Mouse (Mus musculus): Measurements from ENCODE around the gene Rnf24. TPM values are rescaled to one million over a fixed set of nuclear protein-coding genes. Genes with fewer than 3 reads are reported as not detected.
A peak's percentile ranks its signal among the peaks of the same experiment; 100 is the strongest.
"Not testable (repeated sequence)": the region's sequence is repeated elsewhere in the genome, so short reads cannot be mapped to it uniquely, and the experiment has no call there.

Gene Rnf24
- polyA plus RNA-seq, 1 experiment from 2014 or later: 10.8 TPM

DNA sequence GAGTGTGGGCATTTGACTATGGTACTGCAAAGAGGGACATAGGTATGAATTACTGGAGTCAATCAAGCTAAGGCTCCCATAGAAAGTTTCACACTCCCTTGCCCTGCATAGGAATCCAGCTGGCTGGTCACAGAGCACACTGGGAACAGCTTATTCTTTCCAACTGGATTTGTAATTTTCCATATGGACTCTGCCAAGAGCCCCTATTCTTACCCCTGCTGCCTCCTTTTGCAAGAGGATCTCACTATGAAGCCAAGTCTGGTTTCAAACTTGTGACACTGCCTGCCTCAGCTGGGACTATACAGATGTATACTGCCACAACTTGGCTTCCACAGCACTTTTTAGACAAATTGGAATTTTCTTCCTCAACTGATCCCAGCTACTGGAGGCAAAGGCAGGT is 51.1 kb downstream of the Rnf24 start:
- H3K27me3 ChIP-seq: no peaks in the 10 kb centered on the region
- H3K27ac ChIP-seq: peak overlapping the region; percentile 39; the same call in 1 of the 2 replicates
- no peak overlapping the region for H3K4me3 ChIP-seq
- no peaks in the 10 kb centered on the region for H3K4me1 ChIP-seq
- H3K4me2 ChIP-seq: no peak overlapping the region
- H3K9me3 ChIP-seq: no peaks in the 10 kb centered on the region
- peaks cover 45% of the 10 kb centered on the region for H3K36me3 ChIP-seq
- ATAC-seq (ENCODE audit: insufficient number of reproducible peaks, insufficient read depth, low FRiP score, low TSS enrichment, low read depth): no peak
- H3K9ac ChIP-seq: no peak overlapping the region

DNA sequence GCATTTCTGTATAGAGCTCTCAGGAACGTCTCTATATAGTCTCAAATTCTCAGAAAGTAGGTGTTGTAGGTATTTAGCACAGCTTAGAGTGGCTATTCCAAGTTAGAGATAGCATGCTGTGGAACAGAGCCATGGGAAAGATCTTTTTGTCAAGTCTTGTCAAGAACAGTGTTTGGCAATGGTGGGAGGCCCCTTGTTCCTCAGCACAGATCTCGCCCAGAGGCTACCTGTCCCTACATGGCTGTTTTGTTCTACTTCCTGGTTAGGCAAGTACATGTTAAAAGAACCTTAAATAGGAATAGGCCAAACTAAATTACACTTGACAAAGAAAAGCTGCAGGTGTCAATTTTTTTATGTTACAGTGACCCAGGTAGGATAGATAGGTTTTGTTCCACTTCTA is 52.2 kb downstream of the Rnf24 start:
- Histone ChIP-seq H3K27ac (no peak overlapping the region), H3K36me3 (peaks cover 56% of the 10 kb centered on the region), H3K4me1 (no peaks in the 10 kb centered on the region), H3K4me3 (no peak overlapping the region), H3K9ac (no peak overlapping the region), H3K27me3 (no peaks in the 10 kb centered on the region), H3K4me2 (no peak overlapping the region), H3K9me3 (no peaks in the 10 kb centered on the region)
- 91% methylated on average over 2 of the region's 2 CpGs for WGBS
- no peak for ATAC-seq (ENCODE audit: insufficient number of reproducible peaks, insufficient read depth, low FRiP score, low TSS enrichment, low read depth)

DNA sequence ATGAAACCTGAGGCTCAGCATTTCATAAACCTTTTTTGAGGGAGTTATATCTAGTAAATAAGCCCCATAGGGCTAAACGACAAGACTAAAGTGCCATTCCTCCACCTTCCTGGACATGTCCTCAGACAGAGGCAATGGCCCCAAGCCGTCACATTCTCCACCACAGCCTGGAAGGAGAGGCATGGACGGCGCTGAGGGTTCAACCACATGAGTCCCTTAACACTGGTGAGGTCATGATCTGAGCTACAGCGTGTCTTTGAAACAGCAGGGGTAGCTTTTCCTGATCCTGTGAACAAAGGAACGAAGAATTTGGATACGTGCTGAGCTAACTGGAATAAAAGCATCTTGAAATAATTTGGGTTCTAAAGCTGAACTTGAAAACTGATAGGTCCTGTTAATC is 54.0 kb downstream of the Rnf24 start:
- ATAC-seq (ENCODE audit: insufficient number of reproducible peaks, insufficient read depth, low FRiP score, low TSS enrichment, low read depth); H3K9me3 ChIP-seq; H3K4me3 ChIP-seq; H3K27ac ChIP-seq; H3K9ac ChIP-seq; H3K4me2 ChIP-seq; H3K27me3 ChIP-seq; H3K4me1 ChIP-seq: not testable (repeated sequence)
- peaks cover 64% of the 10 kb centered on the region for H3K36me3 ChIP-seq
- 38% methylated on average over 7 of the region's 7 CpGs for WGBS

DNA sequence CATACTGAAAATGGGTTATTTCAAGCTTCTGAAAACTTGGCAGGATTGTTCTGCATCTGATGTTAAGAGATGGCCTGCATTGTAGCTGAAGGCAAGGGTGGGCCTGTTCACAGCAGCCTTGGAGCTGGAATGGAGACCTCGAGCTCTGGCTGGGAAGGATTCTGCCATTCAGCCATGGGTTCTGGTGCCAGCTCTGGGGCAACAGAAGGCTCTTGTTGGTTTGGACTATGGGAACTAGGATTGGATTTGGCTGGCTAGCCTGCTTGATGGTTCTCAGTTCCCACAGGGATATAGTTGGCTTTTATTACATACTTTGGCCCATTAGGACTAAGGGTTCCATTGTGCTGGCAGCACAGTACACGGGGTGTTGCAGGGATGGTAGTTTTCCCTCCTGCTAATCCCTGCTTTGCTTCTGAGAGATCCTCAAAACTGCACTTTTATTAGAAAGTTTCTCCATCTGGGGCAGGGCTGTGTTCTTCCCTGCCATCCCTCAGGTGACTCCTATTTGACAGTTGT is 55.9 kb downstream of the Rnf24 start:
- Histone ChIP-seq H3K4me2 (no peak overlapping the region), H3K27me3 (no peaks in the 10 kb centered on the region), H3K4me1 (no peaks in the 10 kb centered on the region), H3K27ac (no peak overlapping the region), H3K9me3 (no peaks in the 10 kb centered on the region), H3K36me3 (peaks cover 64% of the 10 kb centered on the region), H3K4me3 (no peak overlapping the region), H3K9ac (no peak overlapping the region)
- 92% methylated on average over 2 of the region's 2 CpGs for WGBS
- no peak for ATAC-seq (ENCODE audit: insufficient number of reproducible peaks, insufficient read depth, low FRiP score, low TSS enrichment, low read depth)

DNA sequence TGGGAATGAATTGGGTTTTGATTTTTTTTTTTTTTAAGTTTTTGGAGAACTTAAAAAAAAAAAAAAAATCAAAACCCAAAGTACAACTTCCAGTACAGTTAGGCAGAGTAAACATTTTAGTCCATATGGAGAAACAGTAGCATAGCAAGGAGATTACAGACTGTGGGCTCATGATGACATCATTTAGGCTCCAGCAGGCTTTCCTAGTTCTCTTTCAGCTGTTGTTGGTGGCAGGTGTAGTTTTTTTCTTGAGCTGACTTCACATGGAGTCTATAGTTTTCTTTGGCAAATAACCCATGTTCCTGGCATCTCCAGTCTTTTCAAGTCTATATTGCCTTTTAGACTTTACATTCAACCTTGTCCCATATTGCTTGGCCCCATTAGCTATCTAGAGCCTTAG is 62.0 kb downstream of the Rnf24 start:
- ATAC-seq (ENCODE audit: insufficient number of reproducible peaks, insufficient read depth, low FRiP score, low TSS enrichment, low read depth): no peak
- Histone ChIP-seq H3K4me1 (no peaks in the 10 kb centered on the region), H3K36me3 (peaks cover 69% of the 10 kb centered on the region), H3K4me3 (no peak overlapping the region), H3K27me3 (no peaks in the 10 kb centered on the region), H3K9ac (no peak overlapping the region), H3K4me2 (no peak overlapping the region), H3K9me3 (no peaks in the 10 kb centered on the region), H3K27ac (no peak overlapping the region)

DNA sequence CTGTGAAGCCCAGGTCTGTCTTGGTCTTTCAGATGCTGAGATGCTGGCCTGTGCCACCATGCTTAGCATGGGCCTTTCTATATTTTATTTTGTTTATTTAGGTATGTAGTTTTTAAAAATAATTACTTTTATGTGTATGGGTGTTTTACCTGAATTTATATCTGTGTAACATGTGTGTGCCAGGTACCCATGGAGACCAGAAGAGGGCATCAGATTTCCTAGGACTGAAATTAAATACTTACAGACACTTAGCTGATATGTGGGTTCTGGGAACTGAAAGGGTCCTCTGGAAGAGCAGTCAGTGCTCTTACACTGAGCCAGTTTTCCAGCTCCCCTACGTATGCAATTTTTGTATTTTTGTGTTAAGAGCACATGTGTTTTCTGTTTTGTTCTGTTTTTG is 66.4 kb downstream of the Rnf24 start:
- Histone ChIP-seq H3K9me3 (no peaks in the 10 kb centered on the region), H3K4me3 (no peak overlapping the region), H3K27me3 (no peaks in the 10 kb centered on the region), H3K4me1 (no peaks in the 10 kb centered on the region), H3K36me3 (peaks cover 60% of the 10 kb centered on the region), H3K9ac (no peak overlapping the region), H3K4me2 (no peak overlapping the region), H3K27ac (no peak overlapping the region)
- ATAC-seq (ENCODE audit: insufficient number of reproducible peaks, insufficient read depth, low FRiP score, low TSS enrichment, low read depth): no peak
- WGBS: 61% methylated on average over 1 of the region's 1 CpGs

DNA sequence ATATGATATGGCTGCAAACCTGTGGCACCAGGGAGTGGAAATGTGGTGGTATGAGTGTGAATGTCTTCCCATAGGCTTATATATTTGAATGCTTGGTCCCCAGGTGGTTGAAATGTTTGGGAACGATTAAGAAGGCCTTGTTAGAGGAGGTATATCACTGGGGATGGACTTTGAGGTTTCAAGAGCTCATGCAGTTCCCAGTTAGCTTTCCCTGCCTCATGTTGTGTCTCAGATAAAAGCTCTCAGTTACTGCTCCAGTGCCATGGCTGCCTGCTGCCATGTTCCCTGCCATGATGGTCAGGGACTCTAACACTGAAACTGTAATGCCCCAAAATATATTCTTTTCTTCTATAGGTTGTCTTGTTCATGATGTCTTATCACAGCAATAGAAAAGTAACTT is 71.1 kb downstream of the Rnf24 start:
- 82% methylated on average over 1 of the region's 1 CpGs for WGBS
- no peaks in the 10 kb centered on the region for H3K27me3 ChIP-seq
- no peak overlapping the region for H3K27ac ChIP-seq
- no peaks in the 10 kb centered on the region for H3K9me3 ChIP-seq
- H3K4me3 ChIP-seq: no peak overlapping the region
- no peak for ATAC-seq (ENCODE audit: insufficient number of reproducible peaks, insufficient read depth, low FRiP score, low TSS enrichment, low read depth)
- H3K36me3 ChIP-seq: peaks cover 68% of the 10 kb centered on the region
- no peak overlapping the region for H3K9ac ChIP-seq
- H3K4me1 ChIP-seq: no peaks in the 10 kb centered on the region
- no peak overlapping the region for H3K4me2 ChIP-seq

DNA sequence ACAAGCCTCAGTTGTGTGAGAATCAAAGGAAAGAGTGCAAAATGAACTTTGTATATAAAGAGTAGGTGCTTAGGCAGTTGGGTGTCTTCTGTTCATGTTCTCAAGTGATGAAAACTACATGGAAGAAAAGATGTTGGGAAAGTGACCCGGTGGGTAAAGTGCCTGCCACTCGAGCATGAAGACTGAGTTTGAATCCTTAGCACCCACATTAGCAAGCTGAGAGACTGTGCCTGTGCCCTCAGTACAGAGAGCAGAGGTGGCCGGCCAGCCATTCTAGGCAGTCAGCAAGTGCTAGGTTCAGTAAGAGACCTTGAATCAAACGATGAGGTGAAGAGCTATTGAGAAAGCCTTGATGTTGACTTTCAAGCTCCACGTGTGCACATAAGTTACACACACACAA is 76.0 kb downstream of the Rnf24 start:
- Histone ChIP-seq H3K4me1 (peaks cover 7% of the 10 kb centered on the region; the same call in 1 of the 2 replicates), H3K27ac (no peak overlapping the region), H3K9me3 (no peaks in the 10 kb centered on the region), H3K4me3 (no peak overlapping the region), H3K27me3 (no peaks in the 10 kb centered on the region), H3K36me3 (peaks cover 71% of the 10 kb centered on the region), H3K4me2 (no peak overlapping the region), H3K9ac (no peak overlapping the region)
- WGBS: 93% methylated on average over 5 of the region's 5 CpGs
- ATAC-seq (ENCODE audit: insufficient number of reproducible peaks, insufficient read depth, low FRiP score, low TSS enrichment, low read depth): no peak

DNA sequence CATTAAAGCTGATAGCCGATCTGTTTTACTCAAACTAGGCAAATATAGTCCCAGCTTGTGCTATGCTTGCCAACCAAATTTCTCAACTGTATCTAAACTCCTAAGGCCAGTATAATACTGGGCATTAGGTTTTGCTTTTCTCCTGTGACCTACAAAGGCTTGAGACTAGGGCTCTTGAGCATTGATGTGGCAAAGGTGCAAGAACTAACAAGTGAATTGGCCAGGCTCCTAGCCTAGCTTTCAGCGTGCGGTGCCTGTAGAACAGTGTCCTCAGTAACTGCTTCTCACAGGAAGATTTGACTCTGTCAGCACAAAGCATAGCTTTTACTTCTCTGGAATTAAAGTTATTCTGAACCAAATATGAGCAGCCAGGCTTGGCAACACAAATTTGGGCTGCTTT is 77.2 kb downstream of the Rnf24 start:
- Histone ChIP-seq H3K9me3 (no peaks in the 10 kb centered on the region), H3K27ac (no peak overlapping the region), H3K27me3 (no peaks in the 10 kb centered on the region), H3K36me3 (peaks cover 66% of the 10 kb centered on the region), H3K4me2 (no peak overlapping the region), H3K4me1 (peaks cover 7% of the 10 kb centered on the region; the same call in 1 of the 2 replicates), H3K4me3 (no peak overlapping the region), H3K9ac (no peak overlapping the region)
- WGBS: 95% methylated on average over 3 of the region's 3 CpGs
- no peak for ATAC-seq (ENCODE audit: insufficient number of reproducible peaks, insufficient read depth, low FRiP score, low TSS enrichment, low read depth)

DNA sequence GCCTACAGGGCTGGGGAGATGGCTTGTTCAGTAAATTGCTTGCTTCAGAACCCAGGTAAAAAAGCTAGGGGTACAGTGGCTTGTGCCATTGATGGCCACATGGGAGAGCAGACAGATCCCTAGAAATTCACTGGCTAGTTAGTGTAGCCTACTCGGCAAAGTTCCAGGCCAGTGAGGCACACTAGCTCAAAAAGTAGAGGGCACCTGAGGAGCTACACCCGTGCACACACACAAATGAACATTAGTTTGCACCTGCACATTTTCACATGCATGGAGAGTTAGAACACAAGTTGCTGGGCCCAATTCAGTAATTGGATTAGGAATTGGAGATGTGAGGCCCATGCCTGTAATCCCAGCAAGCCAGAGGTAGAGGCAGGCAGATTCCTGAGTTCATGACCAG is 87.6 kb downstream of the Rnf24 start:
- Histone ChIP-seq H3K4me3 (no peak overlapping the region), H3K4me1 (peaks cover 32% of the 10 kb centered on the region), H3K36me3 (no peaks in the 10 kb centered on the region), H3K27me3 (no peaks in the 10 kb centered on the region), H3K27ac (no peak overlapping the region), H3K4me2 (no peak overlapping the region), H3K9me3 (no peaks in the 10 kb centered on the region), H3K9ac (no peak overlapping the region)
- ATAC-seq (ENCODE audit: insufficient number of reproducible peaks, insufficient read depth, low FRiP score, low TSS enrichment, low read depth): no peak
- WGBS: 83% methylated on average over 2 of the region's 2 CpGs

DNA sequence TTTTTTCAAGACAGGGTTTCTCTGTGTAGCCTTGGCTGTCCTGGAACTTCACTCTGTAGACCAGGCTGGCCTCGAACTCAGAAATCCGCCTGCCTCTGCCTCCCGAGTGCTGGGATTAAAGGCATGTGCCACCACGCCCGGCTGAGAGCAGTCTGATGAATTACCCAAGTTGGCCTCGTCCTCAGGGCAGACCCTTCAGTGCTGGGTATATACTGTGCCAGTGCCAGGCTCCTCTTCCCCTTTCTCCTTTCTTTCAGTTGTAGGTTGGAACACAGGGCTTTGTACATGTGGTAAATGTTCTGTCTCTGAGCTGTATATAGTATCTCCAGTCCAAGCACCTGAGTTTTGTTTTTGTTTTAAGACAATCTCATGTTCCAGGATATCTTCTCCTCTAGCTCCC is 88.7 kb downstream of the Rnf24 start:
- ATAC-seq (ENCODE audit: insufficient number of reproducible peaks, insufficient read depth, low FRiP score, low TSS enrichment, low read depth): no peak
- peaks cover 32% of the 10 kb centered on the region for H3K4me1 ChIP-seq
- H3K27me3 ChIP-seq: no peaks in the 10 kb centered on the region
- 0 out of 2 replicates have a peak overlapping the region, but pooled peaks have one; percentile 46 for H3K9ac ChIP-seq
- H3K4me3 ChIP-seq: peak overlapping the region; percentile 78
- H3K9me3 ChIP-seq: no peaks in the 10 kb centered on the region
- WGBS: 72% methylated on average over 6 of the region's 6 CpGs
- H3K27ac ChIP-seq: no peak overlapping the region
- H3K4me2 ChIP-seq: peak overlapping the region; percentile 79
- no peaks in the 10 kb centered on the region for H3K36me3 ChIP-seq

DNA sequence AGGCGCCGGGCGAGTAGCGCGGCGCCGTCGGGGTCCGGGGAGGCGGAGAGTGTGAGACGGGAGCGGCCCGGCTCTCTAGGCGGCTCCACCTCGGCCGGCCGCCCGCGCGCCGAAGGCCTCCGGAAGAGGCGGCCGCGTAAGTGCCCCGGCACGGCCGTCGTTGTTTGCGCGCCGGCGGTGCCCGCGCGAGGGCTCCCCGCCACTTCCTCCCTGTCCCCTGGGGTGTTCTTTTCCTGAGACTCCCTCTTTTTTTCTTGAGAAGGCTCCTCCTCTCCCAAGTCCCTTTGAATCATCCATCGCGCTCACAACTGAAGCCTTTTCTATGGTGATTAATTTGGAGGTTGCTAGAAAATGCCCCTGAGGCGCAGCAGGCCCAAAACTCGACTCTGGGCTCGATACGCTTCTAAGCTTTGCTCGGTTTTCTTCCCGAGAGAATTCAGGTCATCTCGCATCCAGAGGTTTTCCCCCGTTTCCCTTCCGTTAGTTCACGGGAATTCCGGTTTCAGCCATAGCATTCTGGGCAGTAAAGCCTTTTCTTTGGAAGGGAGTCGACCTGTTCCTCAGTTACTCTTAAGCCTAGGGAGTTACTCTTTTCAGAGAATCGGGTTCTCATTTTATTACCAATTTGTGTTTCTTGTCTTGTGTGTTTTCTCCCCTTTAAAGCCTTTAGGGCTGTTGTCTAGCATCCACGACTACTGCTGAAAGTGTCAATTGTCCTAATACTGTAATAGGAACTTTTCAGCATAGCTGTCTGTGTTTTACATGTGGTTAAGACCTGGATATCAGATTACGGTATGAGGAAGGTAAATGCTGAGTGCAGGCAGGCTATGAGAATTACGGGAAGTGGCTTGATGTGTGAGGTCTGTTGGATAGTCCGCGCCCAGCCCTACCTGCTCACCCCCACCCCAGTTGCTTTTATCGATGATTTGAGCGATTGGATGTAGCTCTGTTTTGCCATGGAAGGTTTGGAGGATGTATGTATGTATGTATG is 89.7 kb downstream of the Rnf24 start:
- Histone ChIP-seq H3K9ac (peak overlapping the region; percentile 97), H3K4me2 (peak overlapping the region; percentile 79), H3K9me3 (no peaks in the 10 kb centered on the region), H3K36me3 (no peaks in the 10 kb centered on the region), H3K27me3 (no peaks in the 10 kb centered on the region), H3K4me1 (peaks cover 32% of the 10 kb centered on the region), H3K27ac (peak overlapping the region; percentile 100), H3K4me3 (peak overlapping the region; percentile 78)
- ATAC-seq (ENCODE audit: insufficient number of reproducible peaks, insufficient read depth, low FRiP score, low TSS enrichment, low read depth): peak; percentile 74
- WGBS: under 1% methylated on average over 57 of the region's 59 CpGs

All from embryonic facial prominence, embryonic 13.5 days (tissue).